8 mouse cellular contexts compared by ENCODE assay signal in genomic region chr4:63216566-63216965, GRCm38 (mm10). TPM values are rescaled to one million over a fixed set of nuclear protein-coding genes. Genes with fewer than 3 reads are reported as not detected.
A peak's percentile ranks its signal among the peaks of the same experiment; 100 is the strongest.
DNase-seq lines count a peak whose midpoint lies in the region; ATAC-seq and TF ChIP-seq lines count a peak whose summit lies in the region.

No protein-coding gene starts in this region.

- no peak for ATAC-seq in CD4-positive, CD25-positive, alpha-beta regulatory T cell, adult 4 months

- no peak for DNase-seq in gastrocnemius, adult 2 months
- no peak for DNase-seq in gastrocnemius, postnatal 36 days
- peak; percentile 70 for DNase-seq in kidney, adult 9 months
- DNase-seq in midbrain, embryonic 10.5 days (ENCODE audit: low spot score) = no peak
- no peak for DNase-seq in layer of hippocampus, adult 9-11 months
- no peak for DNase-seq in adipocyte (ENCODE audit: low spot score)

- WGBS in midbrain, embryonic 10.5 days = 25% methylated on average over 9 of the region's 9 CpGs

- peak overlapping the region; percentile 64; the same call in 1 of the 2 replicates for H3K27ac ChIP-seq in gastrocnemius, adult 2 months
- H3K27ac ChIP-seq in embryonic fibroblast, embryonic 13.5 days (ENCODE audit: insufficient read depth, low read length) = no peak overlapping the region
- H3K27ac ChIP-seq in midbrain, embryonic 10.5 days (replicated peaks) = peak overlapping the region; percentile 87

- H3K36me3 ChIP-seq in midbrain, embryonic 10.5 days = no peaks in the 10 kb centered on the region

- intact Hi-C loops in gastrocnemius, adult 2 months (cut with DNase I) = no loop called here
- intact Hi-C loops in gastrocnemius, postnatal 36 days (cut with DNase I) = no loop called here

- H3K4me1 ChIP-seq in embryonic fibroblast, embryonic 13.5 days (ENCODE audit: control insufficient read depth, insufficient read depth, low read length) = peaks cover 13% of the 10 kb centered on the region; the same call in 1 of the 2 replicates
- peaks cover 37% of the 10 kb centered on the region for H3K4me1 ChIP-seq in midbrain, embryonic 10.5 days

- H3K9me3 ChIP-seq in midbrain, embryonic 10.5 days (replicated peaks) = no peaks in the 10 kb centered on the region

- no peak for TF ChIP-seq CTCF in gastrocnemius, adult 2 months (IDR thresholded peaks at IDR 0.05)
- TF ChIP-seq CTCF in embryonic fibroblast, embryonic 13.5 days (IDR thresholded peaks at IDR 0.05; ENCODE audit: borderline replicate concordance, insufficient read depth, low read length) = no peak

- TF ChIP-seq POLR2A in embryonic fibroblast, embryonic 13.5 days (IDR thresholded peaks at IDR 0.05; ENCODE audit: low read depth, low read length) = peak; percentile 0; the same call in 1 of the 2 replicates

- H3K4me3 ChIP-seq in gastrocnemius, adult 2 months = peak overlapping the region; percentile 84
- peak overlapping the region; percentile 43 for H3K4me3 ChIP-seq in embryonic fibroblast, embryonic 13.5 days (ENCODE audit: insufficient read depth, low read length)
- peak overlapping the region; percentile 91 for H3K4me3 ChIP-seq in midbrain, embryonic 10.5 days

- H3K27me3 ChIP-seq in midbrain, embryonic 10.5 days (ENCODE audit: low read depth, poor library complexity, severe bottlenecking) = peaks cover 55% of the 10 kb centered on the region

RNA-seq across cellular contexts. Expression of gene Col27a1, which starts 2.8 kb away (rescaled TPM):
- total RNA-seq in gastrocnemius, adult 2 months (2021) = under 1 TPM; 0.23 to 0.75 TPM
- under 1 TPM; 0.61 to 0.64 TPM for total RNA-seq in gastrocnemius, postnatal 36 days (2021)
- 11.8 and 18.2 TPM in 2 replicates for polyA plus RNA-seq in embryonic fibroblast, embryonic 13.5 days (2011; ENCODE audit: insufficient read length, low read depth, missing spikeins)
- 2.9 and 3.3 TPM in 2 replicates for polyA plus RNA-seq in midbrain, embryonic 10.5 days (2016; fragmentation: Nextera tagmentation; extraction: Ambion mirVana)
- under 1 TPM; 0.33 to 0.75 TPM for polyA plus RNA-seq in CD4-positive, CD25-positive, alpha-beta regulatory T cell, adult 4 months (2017; shearing (Covaris generic))

RNA-seq across cellular contexts. Expression of gene Kif12, which starts 44.6 kb away (rescaled TPM):
- total RNA-seq in gastrocnemius, adult 2 months (2021) = not detected
- total RNA-seq in gastrocnemius, postnatal 36 days (2021) = not detected
- not detected in 2 replicates for polyA plus RNA-seq in embryonic fibroblast, embryonic 13.5 days (2011; ENCODE audit: insufficient read length, low read depth, missing spikeins)
- polyA plus RNA-seq in midbrain, embryonic 10.5 days (2016; fragmentation: Nextera tagmentation; extraction: Ambion mirVana) = not detected in 2 replicates
- not detected for polyA plus RNA-seq in CD4-positive, CD25-positive, alpha-beta regulatory T cell, adult 4 months (2017; shearing (Covaris generic))
